Mouse (Mus musculus): ENCODE data around the gene Usp29. TPM values are rescaled to one million over a fixed set of nuclear protein-coding genes. Genes with fewer than 3 reads are reported as not detected.

The Usp29 gene
- polyA plus RNA-seq, 1 experiment = 10.7 TPM

DNA sequence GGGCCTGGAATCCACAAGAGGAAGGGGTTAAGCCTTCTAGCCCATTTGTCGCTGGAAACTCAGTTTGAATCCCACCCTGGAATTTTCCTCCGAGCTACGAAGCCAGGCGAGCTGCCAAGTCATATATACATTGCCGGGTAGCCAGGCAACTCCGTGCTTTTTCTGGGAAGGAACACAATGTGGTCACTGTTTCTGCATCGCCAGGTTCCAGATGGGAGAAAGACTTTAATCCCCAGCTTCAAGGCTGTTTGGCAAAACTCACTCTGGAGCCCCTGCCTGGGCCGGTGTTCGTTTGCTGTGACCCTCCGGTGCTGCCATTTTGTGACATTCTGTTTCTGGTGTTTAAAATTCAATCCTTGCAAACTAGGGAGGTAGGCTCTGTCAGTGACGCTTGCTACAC lies 51.2 kb downstream of the Usp29 start:
- TF ChIP-seq POLR2A (IDR thresholded peaks at IDR 0.05; ENCODE audit: extremely low read depth, insufficient read depth, low read length) (no peak), CTCF (IDR thresholded peaks at IDR 0.05; ENCODE audit: extremely low read depth, insufficient read depth, low read length) (no peak)
- H3K4me3 ChIP-seq (ENCODE audit: insufficient read depth, low read length) = no peak overlapping the region
- H3K27ac ChIP-seq (ENCODE audit: insufficient read depth, low read length) = no peak overlapping the region
- no peaks in the 10 kb centered on the region for H3K4me1 ChIP-seq (ENCODE audit: control insufficient read depth, insufficient read depth, low read length)

DNA sequence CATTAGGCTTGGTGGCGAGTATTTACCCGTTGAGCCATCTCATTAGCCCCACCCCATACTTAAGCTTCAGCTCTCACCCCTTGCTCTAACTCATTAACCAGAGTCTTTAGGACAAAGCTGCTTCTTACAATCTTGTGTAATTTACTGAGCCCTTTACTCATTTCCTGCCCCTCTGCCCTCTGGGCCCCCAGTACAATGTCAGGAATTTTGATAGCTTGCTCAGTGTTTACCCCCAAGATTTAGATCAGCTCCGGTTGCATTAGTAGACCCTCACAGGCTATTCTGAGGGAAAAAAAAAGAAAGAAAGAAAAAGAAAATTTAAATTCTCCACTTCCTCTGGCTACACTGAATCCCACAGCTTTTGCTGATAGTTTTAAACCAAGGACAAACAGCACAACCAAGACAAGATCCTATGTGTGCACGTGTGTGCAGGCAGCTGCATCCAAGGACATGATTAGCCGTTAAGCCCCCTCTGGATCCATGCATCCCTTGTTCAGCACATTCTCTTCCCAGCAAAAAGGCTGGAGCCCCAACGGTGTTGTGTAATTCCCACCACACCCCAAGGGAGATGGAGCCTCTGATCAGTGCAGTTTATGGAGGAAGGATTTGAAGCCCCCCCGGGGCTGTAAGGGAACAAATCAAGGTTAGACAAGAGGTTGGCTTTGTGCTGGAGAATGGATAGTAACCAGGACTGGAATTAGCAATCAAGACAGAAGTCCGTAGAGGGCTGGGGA lies 54.1 kb downstream of the Usp29 start:
- Histone ChIP-seq H3K4me3 (ENCODE audit: insufficient read depth, low read length) (no peak overlapping the region), H3K27ac (ENCODE audit: insufficient read depth, low read length) (no peak overlapping the region), H3K4me1 (ENCODE audit: control insufficient read depth, insufficient read depth, low read length) (no peaks in the 10 kb centered on the region)
- TF ChIP-seq POLR2A (IDR thresholded peaks at IDR 0.05; ENCODE audit: extremely low read depth, insufficient read depth, low read length) (no peak), CTCF (IDR thresholded peaks at IDR 0.05; ENCODE audit: extremely low read depth, insufficient read depth, low read length) (no peak)

DNA sequence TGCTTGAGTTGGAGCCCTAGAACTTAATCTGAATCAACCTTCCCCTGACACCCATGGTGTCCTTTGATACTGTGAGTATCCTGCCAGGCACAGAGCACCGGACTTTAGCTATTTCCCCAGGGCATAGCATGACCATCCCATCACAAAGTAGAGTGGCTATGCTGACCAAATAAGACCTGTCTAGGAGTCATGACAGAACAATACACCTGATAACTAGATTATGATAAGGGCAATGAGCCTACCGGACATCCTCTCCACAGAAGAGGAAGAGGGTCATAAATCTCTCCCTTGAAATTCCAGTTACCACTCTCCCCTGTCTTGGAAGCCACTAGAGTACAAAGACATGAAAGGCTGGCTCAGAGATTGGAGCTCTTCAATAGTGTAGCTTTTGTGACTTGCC lies 56.6 kb downstream of the Usp29 start:
- no peak overlapping the region for H3K4me3 ChIP-seq (ENCODE audit: insufficient read depth, low read length)
- no peak for TF ChIP-seq CTCF (IDR thresholded peaks at IDR 0.05; ENCODE audit: extremely low read depth, insufficient read depth, low read length)
- TF ChIP-seq POLR2A (IDR thresholded peaks at IDR 0.05; ENCODE audit: extremely low read depth, insufficient read depth, low read length) = no peak

DNA sequence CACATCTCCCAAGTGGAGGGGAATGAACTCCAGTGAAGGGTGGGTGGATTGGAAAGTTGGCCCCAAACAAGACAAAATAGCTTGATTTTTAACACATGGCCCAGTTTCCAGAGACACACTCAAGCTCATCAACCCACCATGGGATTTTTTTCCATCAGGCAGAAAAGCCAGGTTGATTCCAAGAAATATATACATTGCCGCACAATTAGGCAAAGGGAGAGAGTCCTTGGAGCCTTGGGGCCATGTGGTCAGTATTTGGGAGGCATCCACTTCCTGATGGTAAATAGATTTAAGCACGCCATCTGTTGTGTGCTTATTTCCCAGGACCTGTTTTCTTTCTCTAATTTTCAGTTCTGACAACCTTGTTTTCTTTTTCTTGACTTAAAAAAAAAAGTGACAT lies 57.7 kb downstream of the Usp29 start:
- Histone ChIP-seq H3K4me1 (ENCODE audit: control insufficient read depth, insufficient read depth, low read length) (no peaks in the 10 kb centered on the region), H3K27ac (ENCODE audit: insufficient read depth, low read length) (no peak overlapping the region), H3K4me3 (ENCODE audit: insufficient read depth, low read length) (no peak overlapping the region)
- TF ChIP-seq POLR2A (IDR thresholded peaks at IDR 0.05; ENCODE audit: extremely low read depth, insufficient read depth, low read length) (no peak), CTCF (IDR thresholded peaks at IDR 0.05; ENCODE audit: extremely low read depth, insufficient read depth, low read length) (no peak)

More for the DNA sequence above, 56.6 kb downstream of the Usp29 start:
- Histone ChIP-seq H3K27ac (ENCODE audit: insufficient read depth, low read length) (no peak overlapping the region), H3K4me1 (ENCODE audit: control insufficient read depth, insufficient read depth, low read length) (no peaks in the 10 kb centered on the region)

DNA sequence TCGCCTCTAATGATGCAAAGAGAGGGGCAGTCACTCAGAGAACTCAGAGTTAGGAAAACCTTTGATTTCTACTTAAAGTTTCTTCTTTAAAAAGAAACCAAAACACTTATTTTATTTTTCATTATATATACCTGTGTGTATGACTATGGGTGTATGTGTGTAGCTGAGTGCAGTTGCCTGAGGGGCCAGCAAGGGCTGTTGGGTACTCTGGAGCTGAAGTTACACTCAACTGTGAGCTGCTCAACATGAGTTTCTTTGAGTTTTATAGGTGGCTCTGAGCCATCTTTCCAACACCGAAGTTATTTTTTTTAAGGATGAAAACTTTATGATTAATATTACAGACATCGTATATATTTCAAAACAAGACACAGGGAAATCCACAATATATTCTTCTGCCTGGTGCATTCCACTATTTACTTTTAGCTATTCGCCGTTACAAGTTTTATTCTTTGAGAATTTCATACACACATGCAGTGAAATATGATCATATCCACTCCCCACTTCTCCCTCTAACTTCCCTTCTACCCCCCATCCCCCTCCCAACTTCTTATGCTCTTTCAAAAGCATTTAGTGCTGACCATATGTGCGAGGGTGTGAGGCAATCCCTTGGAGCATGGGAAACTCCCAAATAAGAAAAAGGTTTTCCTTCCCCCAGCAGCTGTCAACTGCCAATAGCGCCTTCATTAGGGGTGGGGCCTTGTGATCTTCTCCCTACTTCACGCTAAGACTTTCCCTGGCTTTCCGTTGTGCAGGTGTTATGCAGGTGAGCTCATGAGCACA lies 61.1 kb downstream of the Usp29 start:
- Histone ChIP-seq H3K4me1 (ENCODE audit: control insufficient read depth, insufficient read depth, low read length) (no peaks in the 10 kb centered on the region), H3K27ac (ENCODE audit: insufficient read depth, low read length) (no peak overlapping the region), H3K4me3 (ENCODE audit: insufficient read depth, low read length) (no peak overlapping the region)
- TF ChIP-seq POLR2A (IDR thresholded peaks at IDR 0.05; ENCODE audit: extremely low read depth, insufficient read depth, low read length) (no peak), CTCF (IDR thresholded peaks at IDR 0.05; ENCODE audit: extremely low read depth, insufficient read depth, low read length) (no peak)

DNA sequence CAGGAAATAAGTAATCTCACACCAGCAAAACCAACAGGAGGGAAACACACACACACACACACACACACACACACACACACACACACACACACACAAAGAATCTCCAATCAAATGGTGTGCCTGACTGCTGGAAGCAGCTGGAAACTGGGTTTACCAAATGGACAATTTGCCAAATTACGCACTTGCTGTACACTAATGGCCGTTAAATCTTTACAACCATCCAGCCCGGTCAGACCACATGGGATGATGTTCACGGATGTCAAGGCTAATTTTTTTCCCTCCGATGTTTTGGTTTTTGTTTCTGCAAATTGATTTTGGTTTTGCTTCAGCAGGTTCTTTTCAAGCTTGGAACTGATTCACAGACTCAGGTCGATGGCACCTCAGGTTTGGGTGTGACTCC lies 62.9 kb downstream of the Usp29 start:
- no peaks in the 10 kb centered on the region for H3K4me1 ChIP-seq (ENCODE audit: control insufficient read depth, insufficient read depth, low read length)
- no peak overlapping the region for H3K27ac ChIP-seq (ENCODE audit: insufficient read depth, low read length)
- H3K4me3 ChIP-seq (ENCODE audit: insufficient read depth, low read length) = no peak overlapping the region
- no peak for TF ChIP-seq POLR2A (IDR thresholded peaks at IDR 0.05; ENCODE audit: extremely low read depth, insufficient read depth, low read length)
- TF ChIP-seq CTCF (IDR thresholded peaks at IDR 0.05; ENCODE audit: extremely low read depth, insufficient read depth, low read length) = no peak

DNA sequence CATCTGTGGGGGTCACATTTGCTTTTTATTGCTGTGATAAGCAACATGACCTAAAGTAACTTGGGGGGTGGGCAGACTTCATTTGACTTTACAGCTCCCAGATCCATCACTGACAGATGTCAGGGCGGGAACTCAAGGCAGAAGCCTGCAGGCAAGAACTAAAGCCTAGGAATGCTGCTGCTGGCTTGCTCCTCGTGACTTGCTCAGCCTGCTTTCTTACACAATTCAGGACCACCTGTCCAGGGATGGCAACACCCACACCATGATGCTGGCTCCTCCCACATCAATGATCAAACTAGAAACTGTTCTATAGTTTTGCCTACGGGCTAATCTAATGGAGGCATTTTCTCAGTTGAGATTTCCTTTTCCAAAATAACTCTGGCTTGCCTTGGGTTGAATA lies 63.4 kb downstream of the Usp29 start:
- Histone ChIP-seq H3K27ac (ENCODE audit: insufficient read depth, low read length) (no peak overlapping the region), H3K4me1 (ENCODE audit: control insufficient read depth, insufficient read depth, low read length) (no peaks in the 10 kb centered on the region), H3K4me3 (ENCODE audit: insufficient read depth, low read length) (no peak overlapping the region)
- TF ChIP-seq POLR2A (IDR thresholded peaks at IDR 0.05; ENCODE audit: extremely low read depth, insufficient read depth, low read length) (no peak), CTCF (IDR thresholded peaks at IDR 0.05; ENCODE audit: extremely low read depth, insufficient read depth, low read length) (no peak)

DNA sequence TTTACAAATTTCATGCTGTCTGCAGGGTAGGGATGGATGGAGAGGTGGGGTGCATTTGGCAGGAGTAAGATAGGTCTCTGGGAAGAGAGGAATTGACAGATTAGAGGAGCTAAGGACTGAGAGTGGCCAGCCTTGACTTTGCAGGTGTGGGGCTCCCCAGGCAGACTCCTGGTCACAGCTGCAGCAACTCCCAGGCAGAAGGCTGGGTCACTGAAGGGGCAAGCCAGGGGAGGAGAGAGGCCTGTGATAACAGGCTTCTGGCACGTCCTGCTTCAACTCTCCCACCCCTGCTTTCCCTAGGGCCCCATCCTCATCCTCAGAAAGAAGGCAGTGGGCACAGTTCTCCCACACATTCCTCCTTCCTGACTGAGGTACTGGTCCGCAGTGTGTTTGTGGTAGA lies 67.0 kb downstream of the Usp29 start:
- Histone ChIP-seq H3K4me1 (ENCODE audit: control insufficient read depth, insufficient read depth, low read length) (no peaks in the 10 kb centered on the region), H3K4me3 (ENCODE audit: insufficient read depth, low read length) (no peak overlapping the region), H3K27ac (ENCODE audit: insufficient read depth, low read length) (no peak overlapping the region)
- no peak for TF ChIP-seq CTCF (IDR thresholded peaks at IDR 0.05; ENCODE audit: extremely low read depth, insufficient read depth, low read length)
- TF ChIP-seq POLR2A (IDR thresholded peaks at IDR 0.05; ENCODE audit: extremely low read depth, insufficient read depth, low read length) = no peak

DNA sequence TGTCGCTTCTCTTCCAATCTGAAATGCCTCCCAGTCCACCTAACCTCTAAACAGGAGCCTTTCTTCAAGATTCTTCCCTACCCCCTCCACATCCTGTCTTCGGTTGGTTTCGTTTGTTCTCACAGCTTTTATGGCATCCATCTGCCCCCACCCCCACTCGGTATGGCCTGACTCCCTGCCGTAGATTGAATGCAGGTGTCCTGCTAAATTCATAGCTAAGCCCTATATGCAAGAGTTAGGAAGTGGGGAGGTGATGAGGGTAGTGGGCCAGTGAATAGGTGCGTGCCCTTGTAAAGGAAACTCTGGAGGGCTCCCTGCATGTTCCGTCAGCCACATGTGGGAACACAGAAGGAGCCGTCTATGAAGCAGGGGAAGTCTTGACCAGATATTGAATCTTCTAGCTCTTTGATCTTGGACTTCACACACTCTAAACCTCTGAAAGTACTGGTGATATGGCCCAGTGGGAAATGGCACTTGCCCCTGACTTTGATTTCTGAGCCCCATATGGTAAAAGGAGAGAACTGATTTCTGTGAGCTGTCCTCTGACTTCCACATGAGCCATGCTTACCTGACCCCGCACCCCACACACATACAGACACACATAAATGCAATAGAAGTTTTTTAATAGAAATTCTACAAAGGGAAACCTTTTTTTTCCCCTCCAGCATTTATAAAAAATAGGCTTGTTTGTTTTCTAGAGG lies 68.9 kb downstream of the Usp29 start:
- no peak overlapping the region for H3K4me3 ChIP-seq (ENCODE audit: insufficient read depth, low read length)
- TF ChIP-seq CTCF (IDR thresholded peaks at IDR 0.05; ENCODE audit: extremely low read depth, insufficient read depth, low read length) (no peak), POLR2A (IDR thresholded peaks at IDR 0.05; ENCODE audit: extremely low read depth, insufficient read depth, low read length) (no peak)
- H3K4me1 ChIP-seq (ENCODE audit: control insufficient read depth, insufficient read depth, low read length) = no peaks in the 10 kb centered on the region
- no peak overlapping the region for H3K27ac ChIP-seq (ENCODE audit: insufficient read depth, low read length)

All from cortical plate, adult 2 months (tissue).